Mouse (Mus musculus) hindbrain, embryonic 14.5 days (tissue): ENCODE measurements at regions not wholly inside any gene's neighbourhood (a gene's known extent, or its start where the extent isn't known, plus 50 kb on each side); places are given as distances from the start of the nearest gene placed in this dataset.

ENCODE experiments used
- ATAC-seq: fragments of 200-750 bp; cut with Nextera tagmentation; 2 replicates; pipeline ENCODE4 v1.8.0; 2017; ENCODE audit warnings: moderate number of reproducible peaks, mild to moderate bottlenecking, moderate TSS enrichment, moderate library complexity; ENCODE audit not compliant: low FRiP score
- DNase-seq: peaks from one replicate; pipeline ENCODE4 v3.0.0-alpha.2; 2015; ENCODE audit warnings: low spot score
- H3K27ac ChIP-seq: fragments of 300-500 bp; sonication (generic); 2 replicates; pipeline ENCODE4 v1.5.1; 2014; ENCODE audit warnings: mild to moderate bottlenecking, moderate library complexity
- H3K27me3 ChIP-seq: fragments of 300-500 bp; sonication (generic); 2 replicates; pipeline ENCODE4 v1.6.1; 2014; ENCODE audit warnings: mild to moderate bottlenecking, low read length, mixed read lengths; ENCODE audit not compliant: control insufficient read depth, insufficient read depth
- H3K36me3 ChIP-seq: fragments of 300-500 bp; sonication (generic); replicated peaks from 2 replicates; pipeline ENCODE4 v1.6.1; 2014; ENCODE audit not compliant: control insufficient read depth, insufficient read depth
- H3K4me1 ChIP-seq: fragments of 300-500 bp; sonication (generic); replicated peaks from 2 replicates; pipeline ENCODE4 v1.6.1; 2014; ENCODE audit warnings: antibody characterized with exemption, low read length, mixed read lengths; ENCODE audit not compliant: control insufficient read depth, insufficient read depth
- H3K4me2 ChIP-seq: fragments of 300-500 bp; sonication (generic); replicated peaks from 2 replicates; pipeline ENCODE4 v1.6.1; 2014; ENCODE audit warnings: mild to moderate bottlenecking, moderate library complexity
- H3K4me3 ChIP-seq: fragments of 300-500 bp; sonication (generic); replicated peaks from 2 replicates; pipeline ENCODE4 v1.5.1; 2014; ENCODE audit warnings: mild to moderate bottlenecking, low read length
- H3K9ac ChIP-seq: fragments of 300-500 bp; sonication (generic); 2 replicates; pipeline ENCODE4 v1.6.1; 2014
- H3K9me3 ChIP-seq: fragments of 300-500 bp; sonication (generic); 2 replicates; pipeline ENCODE4 v1.6.1; 2016; ENCODE audit warnings: low read length; ENCODE audit not compliant: control insufficient read depth
- WGBS: fragments of 180-500 bp; shearing (Covaris S2); extraction: QIAGEN DNeasy Blood & Tissue Kit; methylation state at CpG from one replicate; pipeline ENCODE4 v1.1.7; 2014; 5-methylcytosine and 5-hydroxymethylcytosine counted together

DNA sequence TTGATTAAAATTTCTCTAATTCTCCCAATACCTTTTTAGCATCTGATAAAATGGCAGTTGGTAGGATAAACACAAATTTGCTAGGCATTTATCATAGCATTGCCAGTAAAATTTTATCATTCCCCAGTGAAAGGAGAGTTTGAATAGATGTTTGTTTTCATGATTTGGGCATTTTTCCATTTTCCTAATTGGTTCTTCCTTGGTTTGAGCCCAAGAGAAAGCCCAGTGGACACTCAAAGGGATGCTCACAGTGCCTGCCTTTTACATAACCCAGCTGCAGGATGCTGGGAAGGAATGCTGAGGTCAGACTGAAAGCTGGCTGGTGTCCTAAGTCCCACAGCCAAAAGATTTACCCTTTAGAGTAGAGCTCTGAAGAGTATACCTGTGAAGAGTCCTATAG is 95.4 kb upstream of the Ogfrl1 start:
- Histone ChIP-seq H3K9me3 (no peaks in the 10 kb centered on the region), H3K4me1 (peaks cover 7% of the 10 kb centered on the region), H3K36me3 (no peaks in the 10 kb centered on the region), H3K27ac (no peak overlapping the region), H3K4me2 (no peak overlapping the region), H3K4me3 (no peak overlapping the region), H3K27me3 (no peaks in the 10 kb centered on the region), H3K9ac (no peak overlapping the region)
- ATAC-seq (no peak), DNase-seq (no peak)

DNA sequence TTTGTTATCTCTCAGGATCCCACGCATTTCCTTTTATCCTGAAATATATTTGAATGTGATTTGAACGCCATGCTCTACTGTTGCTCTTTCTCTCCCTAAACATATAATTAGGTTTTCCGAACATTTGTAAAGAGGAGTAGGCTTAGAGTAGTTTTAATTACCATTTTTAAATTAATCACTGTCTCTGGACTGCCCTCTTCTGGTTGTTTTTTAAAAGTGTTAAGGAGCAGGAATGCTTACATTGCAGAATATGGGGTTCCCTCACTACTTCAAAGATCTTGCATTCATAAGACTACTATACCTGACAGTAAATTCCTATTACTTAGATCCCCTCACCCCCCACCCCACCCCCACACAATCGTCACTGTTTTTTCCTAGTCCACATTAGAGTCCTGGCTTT is 97.8 kb upstream of the Ogfrl1 start:
- Histone ChIP-seq H3K36me3 (no peaks in the 10 kb centered on the region), H3K4me1 (peaks cover 3% of the 10 kb centered on the region; the same call in 1 of the 2 replicates), H3K4me2 (no peak overlapping the region), H3K27me3 (no peaks in the 10 kb centered on the region), H3K9me3 (no peaks in the 10 kb centered on the region), H3K27ac (no peak overlapping the region), H3K4me3 (no peak overlapping the region), H3K9ac (no peak overlapping the region)
- no peak for ATAC-seq
- WGBS: 51% methylated on average over 4 of the region's 4 CpGs
- no peak for DNase-seq

DNA sequence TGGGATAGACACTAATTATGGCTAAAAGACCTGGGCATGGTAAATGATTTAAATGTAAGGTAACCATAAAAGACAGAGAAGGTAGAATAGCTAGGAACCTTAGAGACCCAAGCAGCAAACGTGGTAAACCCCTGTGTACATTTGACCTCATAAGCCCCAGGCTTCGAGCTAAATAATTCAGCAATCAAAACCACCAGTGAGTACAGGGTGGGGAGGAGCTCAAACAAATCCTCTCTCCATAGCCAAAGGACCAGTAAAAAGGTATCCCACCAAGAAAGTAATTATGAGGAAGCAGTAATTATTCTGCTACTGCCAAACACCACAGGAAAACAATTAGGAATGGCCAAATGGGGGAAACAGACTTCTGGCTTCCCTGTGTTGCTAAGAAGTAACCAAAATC is 122.5 kb upstream of the Ogfrl1 start:
- Histone ChIP-seq H3K4me2 (no peak overlapping the region), H3K9me3 (no peaks in the 10 kb centered on the region), H3K4me3 (no peak overlapping the region), H3K27me3 (no peaks in the 10 kb centered on the region), H3K27ac (no peak overlapping the region), H3K36me3 (no peaks in the 10 kb centered on the region), H3K4me1 (no peaks in the 10 kb centered on the region), H3K9ac (no peak overlapping the region)
- DNase-seq: no peak
- ATAC-seq: no peak
- 44% methylated on average over 2 of the region's 2 CpGs for WGBS

DNA sequence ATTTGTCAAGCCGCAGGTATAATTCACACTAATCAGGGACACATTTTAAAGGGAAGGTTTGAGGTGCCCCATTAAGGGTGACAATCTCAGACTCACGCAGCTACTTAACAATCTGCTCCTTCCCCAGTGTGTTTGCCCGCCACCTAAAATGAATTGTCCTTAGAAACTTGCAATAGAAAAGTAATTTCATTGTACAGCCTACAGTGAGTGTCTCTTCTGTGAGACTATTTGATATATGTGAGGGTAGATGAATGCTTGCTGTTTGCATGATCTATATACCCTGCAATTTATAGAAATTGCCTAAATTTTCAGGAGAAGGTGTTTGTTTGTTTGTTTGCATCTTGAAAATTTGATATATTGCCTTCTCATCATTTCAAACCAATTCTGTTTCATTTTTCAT is 135.1 kb upstream of the Ogfrl1 start:
- Histone ChIP-seq H3K9me3 (no peaks in the 10 kb centered on the region), H3K36me3 (no peaks in the 10 kb centered on the region), H3K4me1 (no peaks in the 10 kb centered on the region), H3K27me3 (no peaks in the 10 kb centered on the region), H3K4me3 (no peak overlapping the region), H3K9ac (no peak overlapping the region), H3K4me2 (no peak overlapping the region), H3K27ac (no peak overlapping the region)
- no peak for DNase-seq
- no peak for ATAC-seq
- 85% methylated on average over 3 of the region's 3 CpGs for WGBS

DNA sequence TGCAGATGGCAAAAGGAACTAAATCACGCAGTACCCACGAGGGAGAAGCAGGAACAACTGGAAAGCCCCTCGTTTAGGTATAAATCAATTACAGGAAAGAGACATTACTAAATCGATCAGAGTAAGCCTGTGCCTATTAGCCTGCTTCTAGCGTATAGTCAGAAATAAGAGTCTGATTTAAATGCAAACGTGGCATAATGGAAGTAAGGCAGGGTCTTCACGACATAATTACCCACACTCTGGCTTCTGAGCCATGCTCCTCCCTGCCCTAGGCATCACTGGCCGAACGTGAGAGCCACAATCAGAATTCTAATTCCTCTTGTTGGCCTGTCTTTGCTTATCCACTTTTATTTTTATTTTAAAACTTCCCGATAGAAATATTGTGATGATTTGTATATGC is 139.0 kb upstream of the Ogfrl1 start:
- H3K36me3 ChIP-seq: no peaks in the 10 kb centered on the region
- H3K27me3 ChIP-seq: no peaks in the 10 kb centered on the region
- ATAC-seq: peak; percentile 40; the same call in 1 of the 2 replicates
- H3K4me3 ChIP-seq: no peak overlapping the region
- WGBS: 64% methylated on average over 10 of the region's 10 CpGs
- H3K4me1 ChIP-seq: no peaks in the 10 kb centered on the region; the same call in 1 of the 2 replicates
- H3K4me2 ChIP-seq: no peak overlapping the region
- no peak overlapping the region for H3K27ac ChIP-seq
- no peaks in the 10 kb centered on the region for H3K9me3 ChIP-seq
- no peak for DNase-seq
- H3K9ac ChIP-seq: no peak overlapping the region

DNA sequence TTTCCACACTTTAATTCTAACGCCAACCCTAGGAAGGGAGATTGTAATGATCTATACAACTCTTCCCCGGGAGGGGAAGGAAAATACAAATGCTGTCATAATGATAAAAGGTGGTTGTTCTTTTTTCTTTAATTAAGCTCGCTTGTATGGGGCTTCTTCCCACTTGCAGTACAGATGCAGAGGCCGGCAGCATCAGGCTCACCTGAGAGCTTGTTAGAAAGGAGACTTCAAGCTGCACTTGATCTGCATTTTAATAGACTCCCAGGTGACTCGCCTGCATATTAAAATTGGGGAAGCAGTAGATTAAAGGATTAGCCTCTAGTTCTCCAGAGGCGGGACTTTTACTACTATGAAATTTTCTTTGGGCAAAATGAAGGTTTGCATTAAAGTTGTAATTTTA is 140.8 kb upstream of the Ogfrl1 start:
- Histone ChIP-seq H3K36me3 (no peaks in the 10 kb centered on the region), H3K4me3 (no peak overlapping the region), H3K27me3 (no peaks in the 10 kb centered on the region), H3K27ac (0 out of 2 replicates have a peak overlapping the region, but pooled peaks have one; percentile 38), H3K9ac (no peak overlapping the region), H3K4me1 (no peaks in the 10 kb centered on the region; the same call in 1 of the 2 replicates), H3K4me2 (no peak overlapping the region), H3K9me3 (no peaks in the 10 kb centered on the region)
- DNase-seq: no peak
- WGBS: 28% methylated on average over 6 of the region's 6 CpGs
- ATAC-seq: no peak

DNA sequence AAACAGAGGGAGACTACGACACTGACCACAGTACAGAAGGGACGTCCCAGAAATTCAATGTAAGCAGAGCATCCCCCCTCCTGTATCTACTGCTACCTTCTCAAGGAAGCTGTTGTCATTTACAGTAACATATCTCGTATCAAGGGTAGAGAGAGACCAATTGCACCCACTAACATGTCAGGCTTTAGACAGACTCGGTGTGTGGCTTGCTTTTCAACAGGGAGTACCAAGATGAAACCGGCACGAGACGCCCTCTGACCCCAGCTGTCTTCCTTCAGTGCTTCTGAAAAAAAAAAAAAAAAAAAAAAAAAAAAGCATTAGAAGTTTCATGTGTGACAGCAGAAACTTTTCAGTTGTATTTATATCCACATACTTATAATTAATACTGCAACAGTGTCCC is 143.0 kb upstream of the Ogfrl1 start:
- H3K9me3 ChIP-seq: no peaks in the 10 kb centered on the region
- H3K36me3 ChIP-seq: no peaks in the 10 kb centered on the region
- ATAC-seq: no peak
- H3K9ac ChIP-seq: no peak overlapping the region
- no peaks in the 10 kb centered on the region; the same call in 1 of the 2 replicates for H3K4me1 ChIP-seq
- 78% methylated on average over 7 of the region's 7 CpGs for WGBS
- no peak overlapping the region for H3K27ac ChIP-seq
- no peak for DNase-seq
- H3K4me2 ChIP-seq: no peak overlapping the region
- H3K27me3 ChIP-seq: no peaks in the 10 kb centered on the region
- no peak overlapping the region for H3K4me3 ChIP-seq

DNA sequence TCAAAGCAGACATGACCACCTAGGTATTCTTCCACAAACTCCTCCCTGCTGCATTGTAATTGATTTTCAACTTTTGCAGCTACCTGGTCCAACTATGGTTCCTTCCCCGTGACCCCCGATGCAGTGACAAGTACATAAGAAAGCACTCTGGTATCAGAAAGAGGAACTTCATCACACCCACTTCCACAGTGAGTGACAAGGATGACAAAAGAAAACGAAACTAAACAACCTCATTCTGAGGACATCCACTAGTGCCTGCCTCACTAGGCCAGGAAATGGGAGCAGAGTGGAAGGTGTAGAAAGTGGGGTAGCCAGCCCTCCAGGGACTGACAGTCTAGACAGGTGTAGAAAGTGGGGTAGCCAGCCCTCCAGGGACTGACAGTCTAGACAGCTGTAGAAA is 158.2 kb upstream of the Ogfrl1 start:
- 86% methylated on average over 3 of the region's 3 CpGs for WGBS
- H3K27ac ChIP-seq: no peak overlapping the region
- no peak overlapping the region for H3K4me2 ChIP-seq
- no peak overlapping the region for H3K4me3 ChIP-seq
- no peaks in the 10 kb centered on the region for H3K36me3 ChIP-seq
- ATAC-seq (no peak), DNase-seq (no peak)
- H3K9me3 ChIP-seq: no peaks in the 10 kb centered on the region
- H3K9ac ChIP-seq: no peak overlapping the region
- H3K4me1 ChIP-seq: no peaks in the 10 kb centered on the region
- no peaks in the 10 kb centered on the region for H3K27me3 ChIP-seq

DNA sequence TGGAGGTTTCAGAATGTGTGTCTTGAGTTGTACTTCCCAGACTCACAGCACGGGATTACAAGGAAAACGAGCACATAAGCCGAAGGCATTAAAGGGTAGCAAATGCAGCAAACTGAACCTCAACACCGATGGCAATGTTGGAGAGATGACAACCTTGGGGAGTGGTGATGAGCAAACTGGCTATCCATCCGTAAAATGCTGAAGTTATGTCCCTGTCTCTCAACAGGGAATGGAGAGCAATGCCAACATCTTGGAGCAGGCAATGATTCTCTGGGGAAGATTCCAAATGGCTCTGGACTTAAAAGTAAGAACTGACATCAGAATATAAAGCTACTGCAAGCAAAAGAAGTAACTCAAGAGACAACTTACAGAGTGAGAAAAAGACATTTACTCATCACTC is 170.5 kb upstream of the Ogfrl1 start:
- Histone ChIP-seq H3K27me3 (no peaks in the 10 kb centered on the region), H3K4me2 (no peak overlapping the region), H3K27ac (no peak overlapping the region), H3K9ac (no peak overlapping the region), H3K4me3 (no peak overlapping the region), H3K36me3 (no peaks in the 10 kb centered on the region), H3K4me1 (no peaks in the 10 kb centered on the region), H3K9me3 (no peaks in the 10 kb centered on the region)
- no peak for DNase-seq
- no peak for ATAC-seq
- 87% methylated on average over 5 of the region's 5 CpGs for WGBS

DNA sequence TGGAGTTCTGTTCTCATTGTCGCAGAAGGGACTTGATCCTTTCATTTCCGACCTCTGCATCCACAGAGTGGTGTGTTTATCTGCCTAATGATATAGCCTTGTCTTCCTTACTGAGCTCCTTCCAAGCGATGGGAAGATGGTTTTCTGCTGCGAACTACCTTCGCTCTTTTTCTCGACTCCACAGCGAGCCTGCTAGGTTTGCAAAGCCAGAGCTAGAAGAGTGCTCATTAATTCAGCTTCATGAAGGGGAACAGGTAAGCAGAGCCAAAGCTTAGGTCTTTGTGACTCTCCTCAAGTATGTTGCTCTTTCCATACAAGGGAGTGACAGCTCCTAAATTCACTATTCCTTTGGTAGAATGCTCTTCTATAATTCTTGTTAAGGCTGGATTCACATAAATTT is 176.9 kb upstream of the Ogfrl1 start:
- Histone ChIP-seq H3K4me1 (no peaks in the 10 kb centered on the region), H3K27me3 (no peaks in the 10 kb centered on the region), H3K36me3 (no peaks in the 10 kb centered on the region), H3K4me2 (no peak overlapping the region), H3K27ac (no peak overlapping the region), H3K9me3 (no peaks in the 10 kb centered on the region), H3K4me3 (no peak overlapping the region), H3K9ac (no peak overlapping the region)
- ATAC-seq: peak; percentile 27; the same call in 1 of the 2 replicates
- 75% methylated on average over 7 of the region's 7 CpGs for WGBS
- DNase-seq: no peak
